Mouse (Mus musculus) CH12.LX (cell line): Measurements from ENCODE around the gene Pitx1. TPM values are rescaled to one million over a fixed set of nuclear protein-coding genes. Genes with fewer than 3 reads are reported as not detected.
A peak's percentile ranks its signal among the peaks of the same experiment; 100 is the strongest.

Experiments
- DNase-seq: peaks from one replicate; pipeline ENCODE4 v3.0.0-alpha.2; 2013; ENCODE audit errors: extremely low read depth
- H3K27ac ChIP-seq: 2 replicates; pipeline ENCODE4 v1.5.1; 2012; ENCODE audit warnings: low read depth, mild to moderate bottlenecking, control low read depth, moderate library complexity; ENCODE audit not compliant: insufficient read depth
- H3K27me3 ChIP-seq: replicated peaks from 2 replicates; pipeline ENCODE3; 2012; ENCODE audit warnings: inconsistent platforms
- H3K36me3 ChIP-seq, 2 experiments: replicated peaks in 1 of 2; 2 replicates each; pipeline versions ENCODE3 to v1.6.1; 2012; ENCODE audit warnings: inconsistent platforms in 1 of 2, low read length in 1 of 2, mild to moderate bottlenecking in 1 of 2, mixed read lengths in 1 of 2, moderate library complexity in 1 of 2; ENCODE audit not compliant: control insufficient read depth in 1 of 2, insufficient read depth in 1 of 2
- H3K4me1 ChIP-seq, 2 experiments: 2 replicates each; pipeline ENCODE4 v1.6.1; 2012; ENCODE audit warnings: inconsistent platforms in 1 of 2, moderate library complexity in 1 of 2; ENCODE audit not compliant: insufficient read depth in 2 of 2, control insufficient read depth in 1 of 2
- H3K4me2 ChIP-seq: 2 replicates; pipeline ENCODE4 v1.6.1; 2012; ENCODE audit warnings: low read depth, mild to moderate bottlenecking, control low read depth; ENCODE audit not compliant: poor library complexity, insufficient read depth, severe bottlenecking
- H3K4me3 ChIP-seq, 3 experiments: fragments of 150-350 bp in 1 of 3; sonication (generic) in 1 of 3; replicated peaks in 1 of 3; 2 replicates each; pipeline versions ENCODE3 to v1.5.1; 2011 to 2012; ENCODE audit warnings: low read depth in 2 of 3, low read length in 2 of 3, mild to moderate bottlenecking in 2 of 3, moderate library complexity in 2 of 3, control low read depth in 1 of 3, improper control_type of control experiment in 1 of 3, inconsistent platforms in 1 of 3, mixed read lengths in 1 of 3; ENCODE audit not compliant: poor library complexity in 1 of 3
- H3K79me2 ChIP-seq: replicated peaks from 2 replicates; pipeline ENCODE4 v1.6.1; 2012; ENCODE audit warnings: mild to moderate bottlenecking, moderate library complexity; ENCODE audit not compliant: control insufficient read depth, poor library complexity, insufficient read depth, severe bottlenecking; ENCODE audit errors: extremely low read depth
- H3K9ac ChIP-seq: 2 replicates; pipeline ENCODE4 v1.6.1; 2012; ENCODE audit warnings: low read depth, mild to moderate bottlenecking, control low read depth, moderate library complexity; ENCODE audit not compliant: insufficient read depth
- H3K9me3 ChIP-seq: replicated peaks from 2 replicates; pipeline ENCODE3; 2012; ENCODE audit warnings: low read length, inconsistent platforms, mixed read lengths
- CHD1 ChIP-seq: IDR thresholded peaks from 2 replicates; pipeline ENCODE4 v1.6.1; 2012; ENCODE audit warnings: low read depth, low read length, improper control_type of control experiment, inconsistent platforms
- CTCF ChIP-seq, 2 experiments: IDR thresholded peaks in 1 of 2; conservative IDR thresholded peaks in 1 of 2; 2 replicates each; pipeline ENCODE4 v1.5.1; 2011 to 2012; ENCODE audit warnings: low read depth in 2 of 2, low read length in 2 of 2, improper control_type of control experiment in 1 of 2, inconsistent platforms in 1 of 2, mild to moderate bottlenecking in 1 of 2, moderate library complexity in 1 of 2
- E2F4 ChIP-seq: IDR thresholded peaks from 2 replicates; pipeline ENCODE4 v1.6.1; 2011; ENCODE audit warnings: low read depth, low read length, improper control_type of control experiment; ENCODE audit not compliant: insufficient replicate concordance
- ELF1 ChIP-seq: IDR thresholded peaks from 2 replicates; pipeline ENCODE4 v1.6.1; 2014; ENCODE audit warnings: low read depth, mild to moderate bottlenecking, inconsistent platforms, low read length, improper control_type of control experiment
- JUN ChIP-seq: IDR thresholded peaks from 2 replicates; pipeline ENCODE4 v1.6.1; 2011; ENCODE audit warnings: low read depth, mild to moderate bottlenecking, low read length, improper control_type of control experiment, moderate library complexity; ENCODE audit not compliant: insufficient read depth
- KAT2A ChIP-seq: IDR thresholded peaks from 2 replicates; pipeline ENCODE4 v1.6.1; 2012; ENCODE audit warnings: low read length, improper control_type of control experiment, inconsistent platforms; ENCODE audit not compliant: insufficient replicate concordance
- MXI1 ChIP-seq: IDR thresholded peaks from 2 replicates; pipeline ENCODE4 v1.6.1; 2011; ENCODE audit warnings: mild to moderate bottlenecking, low read depth, low read length, improper control_type of control experiment
- NELFE ChIP-seq: IDR thresholded peaks from 2 replicates; pipeline ENCODE4 v1.6.1; 2011; ENCODE audit warnings: low read depth, low read length, improper control_type of control experiment
- PAX5 ChIP-seq: IDR thresholded peaks from 2 replicates; pipeline ENCODE4 v1.6.1; 2012; ENCODE audit warnings: low read length, inconsistent platforms, mixed read lengths
- POLR2AphosphoS2 ChIP-seq: IDR thresholded peaks from 2 replicates; pipeline ENCODE4 v1.6.1; 2011; ENCODE audit warnings: low read depth, low read length, improper control_type of control experiment
- RAD21 ChIP-seq: IDR thresholded peaks from 2 replicates; pipeline ENCODE4 v1.6.1; 2011; ENCODE audit warnings: low read depth, mild to moderate bottlenecking, low read length, improper control_type of control experiment, moderate library complexity
- SMC3 ChIP-seq: IDR thresholded peaks from 2 replicates; pipeline ENCODE4 v1.6.1; 2011; ENCODE audit warnings: low read depth, low read length, improper control_type of control experiment
- TCF12 ChIP-seq: IDR thresholded peaks from 2 replicates; pipeline ENCODE4 v1.6.1; 2014; ENCODE audit warnings: low read depth, mild to moderate bottlenecking, inconsistent platforms, low read length, improper control_type of control experiment
- USF1 ChIP-seq: IDR thresholded peaks from 2 replicates; pipeline ENCODE4 v1.6.1; 2014; ENCODE audit warnings: low read depth, mild to moderate bottlenecking, inconsistent platforms, low read length, improper control_type of control experiment
- USF2 ChIP-seq: conservative IDR thresholded peaks from 2 replicates; pipeline ENCODE4 v1.6.1; 2011; ENCODE audit warnings: low read depth, low read length, improper control_type of control experiment
- ZKSCAN1 ChIP-seq: IDR thresholded peaks from 2 replicates; pipeline ENCODE4 v1.6.1; 2012; ENCODE audit warnings: low read depth, inconsistent platforms, low read length, improper control_type of control experiment, borderline replicate concordance
- ZNF384 ChIP-seq: IDR thresholded peaks from 2 replicates; pipeline ENCODE4 v1.6.1; 2012; ENCODE audit warnings: low read depth, low read length, improper control_type of control experiment, inconsistent platforms
- dilution Hi-C: fragments of 300-500 bp; cut with MboI; formaldehyde crosslinking; loops from 2 replicates; pipeline ENCODE4 v1.14.3; 2020; ENCODE audit warnings: low sequenced_read_pairs; ENCODE audit not compliant: extremely low pct_unique_long_range_greater_than_20kb, extremely low pct_ligation_motif_present
- in situ Hi-C: fragments of 300-500 bp; cut with MboI; formaldehyde crosslinking; loops from 3 replicates; pipeline ENCODE4 v1.14.3; 2019; ENCODE audit warnings: low sequenced_read_pairs, low pct_ligation_motif_present, low pct_unique_long_range_greater_than_20kb, mixed read lengths
- polyA plus RNA-seq: library from polyadenylated mRNA; unstranded; fragments of >175 nt; gene quantifications from 2 replicates; pipeline ENCODE4 v1.2.1, GENCODE M21; 2012; ENCODE audit warnings: low read depth; ENCODE audit not compliant: insufficient read length
- total RNA-seq, 2 experiments: library from RNA; depleted of rRNA; stranded (reverse); fragments of 300-350 nt in 1 of 2; fragments of >200 nt in 1 of 2; gene quantifications; 2 replicates each; pipeline ENCODE4 v1.2.3; 2012 to 2014

Pitx1 gene
- total and polyA plus RNA-seq, 3 experiments: not detected

- H3K4me3 ChIP-seq: no peak overlapping the region
- H3K36me3 ChIP-seq: no peaks in the 10 kb centered on the region
- H3K27me3 ChIP-seq: no peaks in the 10 kb centered on the region
- no peaks in the 10 kb centered on the region for H3K79me2 ChIP-seq
- H3K27ac ChIP-seq: no peak overlapping the region
- no peak for DNase-seq
- in situ Hi-C loops (no loop called here), dilution Hi-C loops (no loop called here)
- peaks cover 0 to 13% of the 10 kb centered on the region in 2 experiments; a peak in 2 of 4 replicates for H3K4me1 ChIP-seq
- TF ChIP-seq JUN (no peak), E2F4 (no peak), USF1 (no peak), MXI1 (no peak), TCF12 (no peak), KAT2A (no peak), PAX5 (no peak), ZKSCAN1 (no peak), CTCF (conservative IDR thresholded peaks at IDR 0.05 in 1 of 2, IDR thresholded peaks at IDR 0.05 in 1 of 2; ENCODE audit: low read depth in 2 of 2, low read length in 2 of 2) (no peak), NELFE (no peak), CHD1 (no peak)
- no peak overlapping the region for H3K4me2 ChIP-seq
- H3K9me3 ChIP-seq: no peaks in the 10 kb centered on the region
- H3K9ac ChIP-seq: no peak overlapping the region
Measured at GRCm38 (mm10) chr13:55809707-55810106, 26.3 kb downstream of the Pitx1 start.

GRCm38 (mm10) chr13:55809041-55809623 is 26.9 kb downstream of the Pitx1 start:
- H3K9me3 ChIP-seq: no peaks in the 10 kb centered on the region
- H3K36me3 ChIP-seq: no peaks in the 10 kb centered on the region
- no peaks in the 10 kb centered on the region for H3K27me3 ChIP-seq
- dilution Hi-C loops (no loop called here), in situ Hi-C loops (no loop called here)
- peaks cover 0 to 13% of the 10 kb centered on the region in 2 experiments; a peak in 2 of 4 replicates for H3K4me1 ChIP-seq
- no peak overlapping the region for H3K4me2 ChIP-seq
- no peak overlapping the region for H3K4me3 ChIP-seq
- TF ChIP-seq ELF1: no peak
- TF ChIP-seq CTCF (conservative IDR thresholded peaks at IDR 0.05 in 1 of 2, IDR thresholded peaks at IDR 0.05 in 1 of 2; ENCODE audit: low read depth in 2 of 2, low read length in 2 of 2): peak in 1 of 2 experiments; percentile 49; a peak in 2 of 4 replicates
- TF ChIP-seq POLR2AphosphoS2: no peak
- no peak for TF ChIP-seq PAX5
- no peak for TF ChIP-seq ZNF384
- peak; percentile 29; the same call in 1 of the 2 replicates for TF ChIP-seq RAD21
- no peak for TF ChIP-seq USF2
- TF ChIP-seq SMC3: peak; percentile 37
- no peak overlapping the region for H3K9ac ChIP-seq
- peak; percentile 6 for DNase-seq
- no peaks in the 10 kb centered on the region for H3K79me2 ChIP-seq
- no peak overlapping the region for H3K27ac ChIP-seq
